Mouse (Mus musculus): ENCODE results near the gene Ptprr.

DNA sequence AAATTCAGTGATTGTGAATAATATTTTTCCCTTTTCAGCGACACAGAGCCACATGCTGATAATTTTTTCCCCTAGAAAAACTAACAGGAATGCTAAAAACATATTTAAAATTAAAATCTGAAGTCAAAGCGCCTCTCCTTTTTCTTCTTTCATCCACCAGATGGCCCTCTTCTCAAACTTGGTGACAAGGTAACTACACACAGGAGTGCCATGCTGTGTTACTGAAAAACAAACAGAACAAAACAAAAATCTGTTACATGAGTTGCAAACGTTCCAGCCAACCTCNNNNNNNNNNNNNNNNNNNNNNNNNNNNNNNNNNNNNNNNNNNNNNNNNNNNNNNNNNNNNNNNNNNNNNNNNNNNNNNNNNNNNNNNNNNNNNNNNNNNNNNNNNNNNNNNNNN, 66.0 kb downstream of the Ptprr start:
- TF ChIP-seq CTCF (IDR thresholded peaks at IDR 0.05; ENCODE audit: insufficient read depth, low read depth, low read length) = no peak
- TF ChIP-seq POLR2A (IDR thresholded peaks at IDR 0.05; ENCODE audit: insufficient read depth, low read depth, low read length) = no peak
